Mouse (Mus musculus) erythroblast, adult 5-6 weeks (primary cell): ENCODE data around the gene Abhd2. TPM values are rescaled to one million over a fixed set of nuclear protein-coding genes. Genes with fewer than 3 reads are reported as not detected.
A peak's percentile ranks its signal among the peaks of the same experiment; 100 is the strongest.

Experiments used
- ATAC-seq: replicated peaks from 2 replicates; pipeline ENCODE4 v1.8.0; 2016; ENCODE audit warnings: moderate number of reproducible peaks, mild to moderate bottlenecking, moderate TSS enrichment, inconsistent platforms; ENCODE audit not compliant: poor library complexity, low FRiP score, severe bottlenecking
- total RNA-seq, 2 experiments: library from RNA; stranded (forward) in 1 of 2; stranded (reverse) in 1 of 2; fragments of 150-400 nt in 1 of 2; fragments of 200-764, 138-1000 nt in 1 of 2; gene quantifications; 2 replicates each; pipeline versions ENCODE4 v1.2.3 to v1.2.4; 2015 to 2017; ENCODE audit warnings: low replicate concordance in 2 of 2

Abhd2 gene
- total RNA-seq, 2 experiments from 2014 or later: 12.1 to 19.6 TPM

DNA sequence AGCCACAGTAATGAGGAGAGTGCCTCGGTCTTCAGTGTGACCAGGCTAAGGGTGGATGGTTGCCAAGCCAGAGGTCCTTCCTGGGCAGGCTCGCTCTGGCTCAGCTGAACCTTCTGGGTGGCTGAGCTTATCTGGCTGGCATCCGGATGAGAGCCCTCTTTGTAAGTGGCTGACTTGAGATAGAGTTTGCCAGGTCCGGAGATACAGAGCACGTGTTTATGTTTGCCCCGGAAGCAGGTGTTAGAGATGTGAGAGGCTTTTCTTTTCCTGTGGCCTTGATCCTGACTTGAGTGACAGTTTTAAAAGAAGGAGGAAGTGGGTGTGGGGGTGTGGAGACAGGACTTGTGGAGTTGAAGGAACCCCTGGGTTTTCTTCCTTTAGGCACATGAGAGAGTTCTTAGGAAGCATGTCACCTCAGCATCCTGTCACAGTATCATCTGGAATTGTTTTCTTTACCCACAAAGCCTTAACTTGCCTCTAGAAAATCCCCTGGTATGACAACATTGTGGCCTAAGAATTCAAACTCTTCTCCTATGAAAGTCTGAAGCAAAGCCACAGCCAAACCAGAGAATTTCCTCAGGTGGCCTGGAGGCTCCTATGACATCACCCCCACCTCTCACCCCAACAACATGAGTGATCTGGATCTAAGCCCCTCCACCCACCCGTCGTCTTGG lies 90.5 kb downstream of the Abhd2 start:
- ATAC-seq: no peak

DNA sequence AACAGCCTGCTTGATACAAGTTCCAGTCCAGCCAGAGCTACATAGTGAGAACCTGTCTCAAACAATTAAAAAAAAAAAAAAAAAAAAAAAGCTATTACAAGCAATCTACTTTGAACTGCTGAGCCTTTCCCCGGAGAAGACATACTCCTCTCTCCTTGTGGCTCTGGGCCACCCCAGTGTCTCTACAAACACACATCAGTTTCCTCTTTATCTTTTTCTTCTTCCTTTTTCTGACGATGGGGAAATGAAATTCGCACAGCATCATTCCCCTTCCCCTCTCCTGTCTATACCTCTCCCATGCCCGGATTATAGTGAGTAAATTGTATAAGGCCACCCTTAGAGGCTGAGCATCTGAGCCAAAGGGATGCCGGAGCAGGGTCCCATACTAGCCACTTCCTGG lies 95.7 kb downstream of the Abhd2 start:
- ATAC-seq: no peak

DNA sequence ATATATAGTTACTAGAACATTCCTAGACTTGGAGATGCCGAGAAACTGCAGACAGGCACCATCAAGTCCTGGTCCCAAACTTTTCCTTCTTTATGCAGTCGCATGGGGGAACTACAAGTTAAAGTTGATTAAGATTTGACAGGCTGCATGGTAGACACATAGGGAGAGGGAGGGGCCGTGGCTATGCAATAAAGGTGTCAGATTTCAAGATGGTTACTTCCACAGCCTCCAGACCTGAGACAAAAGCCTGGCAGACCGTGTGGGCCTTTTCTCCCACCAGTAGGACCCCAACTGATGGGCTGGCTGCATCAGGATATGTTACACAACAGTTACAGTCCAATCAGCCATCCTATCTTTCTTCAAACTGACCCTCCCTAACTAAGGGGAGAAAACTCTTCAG lies 96.4 kb downstream of the Abhd2 start:
- ATAC-seq: no peak

DNA sequence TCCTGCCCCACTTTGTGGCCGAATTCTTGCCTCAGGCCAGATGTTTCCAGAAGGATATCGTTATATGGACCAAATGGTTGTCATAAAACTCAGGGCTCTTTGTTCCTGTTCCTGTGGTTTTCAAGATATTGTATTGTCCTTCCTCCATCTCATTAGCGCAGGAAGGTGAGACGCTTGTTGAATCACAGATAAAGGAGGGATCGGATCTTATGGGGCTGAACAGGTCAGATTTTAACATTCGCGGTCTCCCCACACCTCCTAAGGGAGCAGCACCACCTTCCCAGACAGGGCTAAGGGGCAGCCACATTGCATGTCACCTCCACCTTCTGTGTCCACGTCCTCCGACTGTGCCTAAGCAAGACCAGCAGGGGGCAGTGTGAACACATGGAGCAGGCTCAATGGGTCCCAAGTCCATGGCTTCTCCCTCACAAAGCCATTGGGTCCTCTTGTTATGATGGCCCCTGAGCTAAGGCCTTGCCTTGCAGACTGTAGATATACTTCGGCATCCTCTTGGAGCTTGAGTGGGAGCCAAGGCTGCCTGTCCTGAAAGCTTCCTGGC lies 98.4 kb downstream of the Abhd2 start:
- peak; percentile 93 for ATAC-seq

DNA sequence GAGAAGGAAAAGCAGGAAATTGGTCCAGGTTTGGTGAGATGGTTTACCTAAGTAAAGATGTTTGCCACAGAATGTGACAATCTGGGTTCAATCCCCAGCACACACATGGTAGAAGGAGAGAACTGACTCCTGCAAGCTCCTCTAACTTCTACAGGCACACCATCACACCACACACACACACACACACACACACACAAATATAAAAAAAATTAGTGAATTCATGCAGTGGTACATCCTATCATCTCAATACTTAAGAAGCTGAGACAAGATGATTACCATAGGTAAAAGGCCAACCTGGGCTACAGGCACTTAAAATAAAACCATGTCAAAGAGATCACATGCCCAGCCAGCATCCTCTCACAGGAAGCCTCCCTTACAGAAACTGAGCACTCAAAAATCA lies 101.0 kb downstream of the Abhd2 start:
- ATAC-seq: no peak

DNA sequence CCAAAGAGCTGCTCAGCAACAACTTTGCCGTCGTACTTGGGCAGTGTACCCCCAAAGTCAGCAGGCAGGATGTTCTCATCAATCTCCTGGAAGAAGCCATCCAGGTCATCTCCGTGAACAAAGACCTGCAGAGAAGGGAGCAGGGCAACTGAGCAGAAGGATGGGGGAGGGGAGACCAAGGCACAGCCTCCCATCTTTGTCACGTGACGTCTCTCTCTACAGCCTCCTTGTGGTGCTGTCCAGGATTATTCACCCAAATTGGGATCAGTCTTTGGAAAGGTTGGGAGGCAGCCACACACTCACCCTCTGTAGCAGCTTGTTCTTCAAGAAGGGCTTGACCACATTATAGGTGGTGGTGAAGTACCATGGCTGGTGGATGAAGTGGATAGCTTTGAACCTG lies 102.6 kb downstream of the Abhd2 start:
- no peak for ATAC-seq

DNA sequence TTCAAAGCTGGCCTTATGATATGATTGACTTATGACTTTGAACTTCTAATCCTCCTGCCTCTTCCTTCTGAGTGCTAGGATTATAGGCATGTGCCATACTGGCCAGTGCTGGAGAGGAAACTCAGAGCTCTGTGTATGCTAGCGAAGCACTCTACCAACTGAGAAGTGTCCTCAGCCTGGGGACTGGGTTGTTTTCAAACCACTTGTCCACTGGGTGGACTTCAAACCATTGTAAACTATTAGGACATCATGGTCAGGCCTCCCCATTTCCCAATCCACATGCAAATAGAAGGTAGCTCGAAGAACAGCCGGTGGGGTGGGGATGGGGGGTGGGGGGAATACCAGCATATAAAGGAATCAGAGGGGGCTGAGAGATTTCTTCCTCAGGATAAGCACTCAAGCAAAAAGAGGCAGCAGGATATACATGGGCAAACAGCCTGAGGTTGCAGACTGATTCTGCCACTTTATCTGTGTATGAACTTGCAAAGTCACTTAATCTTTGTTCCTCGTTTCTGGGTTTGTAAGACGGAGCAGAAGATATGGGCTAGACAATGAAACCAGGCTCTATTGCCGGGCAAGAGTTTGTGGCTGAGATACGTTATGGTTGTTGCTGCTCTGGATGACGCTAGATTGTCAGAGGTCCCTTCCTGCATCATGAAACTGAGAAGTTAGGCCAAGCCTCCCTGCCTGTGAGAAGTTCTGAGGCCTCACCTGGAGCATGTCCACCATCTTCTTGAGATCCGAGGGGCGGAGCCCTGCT lies 103.7 kb downstream of the Abhd2 start:
- no peak for ATAC-seq

DNA sequence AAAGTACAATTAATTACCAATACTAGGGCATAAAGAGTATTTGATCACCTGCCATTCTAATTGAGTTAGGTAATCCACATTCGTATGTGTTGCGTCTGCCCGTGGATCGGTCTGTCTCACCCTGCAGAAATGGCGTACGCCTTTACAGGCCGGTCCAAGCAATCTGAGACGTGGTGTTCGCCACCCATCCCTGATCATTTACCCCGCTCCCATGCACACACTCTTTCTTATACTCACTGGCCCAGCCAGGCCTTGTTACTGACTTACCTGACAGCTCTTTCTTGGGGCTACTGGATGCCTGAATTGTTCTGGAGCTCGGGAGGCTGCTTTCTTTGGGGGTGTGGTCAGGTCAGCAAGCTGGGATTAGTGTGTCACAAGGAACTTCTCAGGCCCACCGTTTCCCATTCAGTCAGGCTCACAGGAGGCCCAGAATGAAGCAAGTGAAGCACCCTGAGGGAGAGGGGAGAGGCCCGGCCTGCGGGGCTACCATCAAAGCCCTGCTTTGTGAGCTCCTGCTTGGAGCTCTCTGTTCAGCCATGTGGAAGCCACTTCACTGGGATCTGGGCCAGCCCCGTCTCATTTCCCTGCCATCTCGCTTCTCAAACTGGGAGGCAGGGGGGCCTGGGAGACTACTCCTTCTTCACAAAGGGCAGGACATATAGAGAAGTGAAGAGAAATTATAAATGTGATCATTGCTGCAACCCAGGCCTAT lies 113.6 kb downstream of the Abhd2 start, which contains the start of gene Rlbp1:
TSS of gene Rlbp1 (minus strand) at position 627 of the 712 bp plus-strand sequence.
- ATAC-seq: no peak

DNA sequence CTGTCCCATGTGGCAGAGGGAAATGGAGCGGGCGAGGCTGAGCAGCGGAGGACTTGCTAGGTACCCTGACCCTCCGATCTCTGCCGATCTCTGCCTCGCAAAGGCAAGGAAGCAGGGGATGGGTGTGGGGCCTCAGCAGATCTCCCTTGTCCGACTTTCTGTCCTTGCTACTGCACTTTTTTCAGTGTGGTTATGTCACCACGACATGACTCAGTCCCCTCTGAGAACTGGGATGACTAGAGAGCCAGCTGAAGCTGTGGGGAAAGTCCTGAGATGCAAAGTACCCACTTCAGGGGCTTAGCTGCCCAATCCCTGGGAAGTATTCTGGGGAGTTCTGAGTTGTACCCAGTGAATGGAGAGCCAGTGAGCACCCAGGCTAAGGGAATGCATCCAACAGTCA lies 114.1 kb downstream of the Abhd2 start:
- ATAC-seq: no peak

DNA sequence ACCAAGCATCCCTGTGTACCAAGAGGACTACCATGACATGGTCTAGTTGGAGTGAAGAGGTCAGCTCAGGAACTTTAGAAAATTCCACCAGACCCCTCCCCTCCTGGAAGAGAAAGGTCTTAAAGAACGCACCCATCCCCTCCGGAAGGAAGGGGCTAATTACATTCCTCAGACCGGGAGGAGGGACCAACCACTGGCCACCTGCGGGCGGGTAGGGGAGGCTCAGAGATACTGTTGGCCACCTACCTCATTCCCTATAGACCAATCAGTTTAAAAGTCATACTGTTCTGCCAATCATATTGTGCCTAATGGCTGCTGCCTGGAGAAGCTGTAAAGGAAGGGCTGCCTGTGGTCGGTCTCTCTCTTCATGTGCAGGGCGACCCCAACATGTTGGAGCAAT lies 115.0 kb downstream of the Abhd2 start:
- ATAC-seq: no peak

DNA sequence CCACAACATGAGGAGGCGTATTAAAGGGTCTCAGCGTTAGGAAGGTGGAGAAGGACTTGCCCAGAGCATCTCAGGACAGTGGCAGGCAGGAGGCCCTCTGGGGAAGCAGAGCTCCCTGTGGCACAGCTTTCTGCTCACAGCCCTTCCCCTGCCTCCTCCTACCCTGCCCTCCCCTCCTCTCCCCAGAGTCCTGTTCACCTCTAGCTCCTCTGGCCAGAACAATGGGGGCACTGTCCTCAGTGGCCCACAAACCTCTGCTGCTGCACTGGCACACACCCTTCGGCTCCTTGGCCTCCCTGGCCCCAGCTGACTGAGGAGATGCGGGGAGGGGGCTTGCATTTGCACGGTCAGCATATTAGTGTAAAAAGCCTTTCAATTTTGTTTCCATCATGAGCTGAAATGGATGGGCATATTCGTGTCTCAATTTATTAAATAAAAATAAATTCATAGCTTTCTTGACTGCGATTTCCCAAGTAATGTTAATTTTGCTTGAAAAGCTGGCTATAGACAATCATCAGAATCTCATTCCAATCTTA lies 115.7 kb downstream of the Abhd2 start:
- no peak for ATAC-seq

DNA sequence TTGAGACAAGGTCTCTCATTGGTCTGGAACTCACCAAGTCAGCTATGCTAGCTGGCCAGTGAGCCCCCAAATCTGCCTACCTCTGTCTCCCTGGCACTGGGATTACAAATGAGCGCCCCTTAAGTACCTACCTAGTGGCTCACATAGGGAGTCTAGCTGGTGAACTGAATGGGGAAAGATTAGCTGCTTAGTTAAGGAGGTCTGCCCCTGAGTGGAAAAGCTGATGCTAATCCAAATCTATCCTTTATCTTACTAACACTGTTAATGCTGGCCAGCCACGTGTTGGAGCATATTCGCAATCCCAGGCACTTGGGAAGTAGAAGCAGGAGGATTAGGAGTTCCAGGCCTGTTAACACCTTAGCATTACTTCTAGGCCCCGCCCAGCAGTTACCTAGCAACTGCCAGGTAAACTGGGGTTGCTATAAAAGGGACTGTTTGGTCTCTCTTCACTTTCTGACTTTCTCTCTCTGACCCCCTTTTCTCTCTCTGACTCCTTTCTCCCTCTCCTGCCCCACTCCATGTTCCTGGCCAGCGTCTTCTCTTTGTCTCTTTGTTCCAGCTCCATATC lies 117.2 kb downstream of the Abhd2 start:
- ATAC-seq: no peak

DNA sequence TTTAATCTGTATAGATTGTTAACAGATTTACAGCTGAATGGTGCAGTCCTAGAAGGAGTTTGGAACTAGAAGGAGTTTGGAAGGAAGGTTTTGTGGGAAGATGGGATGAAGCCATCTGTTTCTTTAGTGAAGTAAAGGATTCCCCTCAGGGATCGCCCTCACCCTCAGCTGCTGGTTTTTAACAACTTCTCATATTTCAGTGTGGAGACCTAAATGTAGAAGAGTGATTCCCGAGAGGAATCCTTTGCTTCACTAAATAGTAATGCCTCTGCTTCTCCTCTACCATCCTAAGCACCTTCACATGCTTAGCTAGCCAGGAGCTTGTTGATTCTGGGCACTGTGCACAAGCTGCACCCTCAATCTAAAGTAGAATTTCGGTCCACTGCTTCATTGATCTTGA lies 118.5 kb downstream of the Abhd2 start:
- peak; percentile 27; the same call in 1 of the 2 replicates for ATAC-seq

DNA sequence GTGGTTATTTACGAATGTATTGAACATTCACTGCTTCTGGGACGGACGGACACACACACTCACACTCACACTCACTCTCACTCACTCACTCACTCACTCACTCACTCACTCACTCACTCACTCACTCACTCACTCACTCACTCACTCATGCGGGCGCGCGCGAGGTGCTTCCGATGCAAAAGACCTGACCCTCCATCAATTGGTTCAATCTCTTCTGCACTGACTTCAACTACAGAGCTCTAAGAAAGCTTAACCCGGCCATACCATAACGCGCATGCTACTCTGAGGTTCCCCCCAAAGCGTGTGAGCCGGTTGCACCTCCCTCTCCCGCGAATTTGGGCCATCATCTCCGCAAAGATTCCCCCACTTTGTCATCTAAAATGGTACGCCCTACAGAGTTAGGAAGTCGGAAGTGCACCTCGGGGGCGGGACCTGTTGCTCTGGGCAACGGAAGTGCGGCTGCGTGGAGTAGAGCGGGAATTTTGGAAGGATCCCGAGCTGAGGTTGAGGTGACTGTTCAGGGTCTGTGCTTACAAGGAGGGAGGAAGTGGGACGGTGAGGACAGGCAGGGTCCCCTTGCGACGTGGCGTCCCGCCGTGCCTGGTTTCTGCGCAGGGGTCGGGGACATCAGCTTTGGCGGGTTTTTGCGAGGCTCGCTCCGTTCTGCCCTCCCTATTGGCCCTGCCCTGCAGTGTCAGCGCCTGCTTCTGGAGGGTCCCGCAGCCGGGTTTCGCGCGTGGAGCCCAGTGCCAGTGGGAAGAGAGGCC lies 119.1 kb downstream of the Abhd2 start, which contains the start of gene Fanci:
TSS of gene Fanci (plus strand) at position 47 of the 767 bp plus-strand sequence.
- peak; percentile 92 for ATAC-seq

DNA sequence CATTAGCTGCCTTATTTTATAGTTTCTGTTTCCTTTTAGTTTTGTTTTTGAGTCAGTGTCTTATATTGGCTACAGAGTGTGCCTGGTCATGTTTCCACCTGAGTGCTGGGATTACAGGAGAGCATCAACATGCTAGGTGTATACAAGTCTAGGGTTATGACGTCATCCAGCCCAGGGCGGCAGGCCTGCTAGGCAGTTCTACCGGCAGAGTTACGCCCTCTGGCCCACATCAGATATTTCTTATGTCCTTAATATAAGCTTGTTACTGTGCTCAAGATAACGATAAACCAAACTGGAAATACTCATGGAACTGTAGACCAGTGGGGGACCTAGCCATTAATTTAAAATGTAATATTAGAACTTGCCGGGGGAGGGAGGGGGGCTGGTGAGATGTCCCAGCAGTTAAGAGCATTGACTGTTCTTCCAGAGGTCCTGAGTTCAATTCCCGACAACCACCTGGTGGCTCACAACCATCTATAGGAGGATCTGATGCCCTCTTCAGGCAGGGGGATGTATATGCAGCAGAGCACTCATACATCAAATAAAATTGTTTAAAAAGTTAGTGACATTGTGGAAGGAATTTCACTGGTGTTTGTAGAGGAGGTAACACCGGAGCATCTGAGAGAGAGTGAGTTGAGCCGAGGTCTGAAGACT lies 120.0 kb downstream of the Abhd2 start:
- ATAC-seq: peak; percentile 81

DNA sequence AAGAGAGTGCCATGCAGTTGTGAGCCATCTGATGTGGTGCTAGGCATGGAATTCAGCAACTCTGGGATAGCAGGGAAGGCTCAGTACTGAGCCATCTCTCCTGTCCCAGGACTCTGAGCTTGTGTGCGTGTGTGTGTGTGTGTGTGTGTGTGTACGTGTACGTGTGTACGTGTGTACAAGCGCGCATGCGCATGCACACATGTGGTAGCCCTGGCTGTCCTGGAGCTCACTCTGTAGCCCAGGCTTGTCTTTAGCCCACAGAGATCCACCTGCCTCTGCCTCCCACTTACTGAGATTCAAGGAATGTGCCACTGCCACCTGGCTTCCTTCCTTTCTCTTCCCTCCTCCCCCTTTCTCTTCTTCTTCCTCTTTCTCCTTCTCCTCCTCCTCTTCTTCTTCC lies 120.9 kb downstream of the Abhd2 start:
- no peak for ATAC-seq

DNA sequence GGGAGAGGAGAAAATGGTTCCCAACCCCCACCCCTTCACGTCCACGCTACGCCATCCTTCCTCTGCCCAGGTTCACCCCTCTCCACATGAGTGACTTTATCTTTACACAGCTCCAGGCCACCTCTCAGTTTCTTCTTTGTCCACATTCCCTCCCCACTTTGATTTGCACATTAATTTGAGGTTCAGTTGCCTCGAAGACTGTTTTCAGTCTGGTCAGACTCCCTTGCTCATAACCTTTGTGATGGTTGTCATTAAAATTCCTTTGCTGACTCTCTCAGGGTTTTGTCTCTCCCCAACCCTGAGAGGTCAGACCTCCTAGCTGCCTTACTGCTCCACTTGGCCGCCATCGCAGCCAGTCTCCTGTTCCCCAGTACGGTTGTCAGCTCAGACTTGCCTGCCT lies 121.7 kb downstream of the Abhd2 start:
- no peak for ATAC-seq

DNA sequence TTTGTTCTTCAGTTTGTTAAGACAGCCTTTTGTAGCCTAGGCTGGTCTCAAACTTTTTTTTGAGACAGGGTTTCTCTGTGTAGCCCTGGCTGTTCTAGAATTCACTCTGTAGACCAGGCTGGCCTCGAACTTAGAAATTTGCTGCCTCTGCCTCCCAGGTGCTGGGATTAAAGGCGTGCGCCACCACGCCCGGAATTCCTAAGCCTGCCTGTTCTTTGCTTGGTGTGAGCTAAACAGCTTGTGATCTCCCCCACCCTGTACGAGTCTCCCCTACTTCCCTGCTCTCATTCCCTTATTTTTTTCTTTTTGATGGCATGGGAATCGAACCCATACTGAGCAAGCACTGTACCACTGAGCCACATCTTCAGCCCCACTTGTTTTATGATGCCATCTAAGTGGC lies 122.2 kb downstream of the Abhd2 start:
- no peak for ATAC-seq
